Mouse (Mus musculus) forebrain, embryonic 16.5 days (tissue): Measurements from ENCODE around the gene Abl1. TPM values are rescaled to one million over a fixed set of nuclear protein-coding genes. Genes with fewer than 3 reads are reported as not detected.

ENCODE experiments used
- ATAC-seq: fragments of 200-750 bp; cut with Nextera tagmentation; 2 replicates; pipeline ENCODE4 v1.8.0; 2017; ENCODE audit warnings: mild to moderate bottlenecking, moderate library complexity
- H3K27ac ChIP-seq: fragments of 300-500 bp; sonication (generic); 2 replicates; pipeline ENCODE4 v1.5.1; 2014; ENCODE audit warnings: low read length, control low read depth
- H3K27me3 ChIP-seq: fragments of 300-500 bp; sonication (generic); replicated peaks from 2 replicates; pipeline ENCODE4 v1.6.1; 2014; ENCODE audit warnings: low read length; ENCODE audit not compliant: control insufficient read depth, insufficient read depth
- H3K36me3 ChIP-seq: fragments of 300-500 bp; sonication (generic); 2 replicates; pipeline ENCODE4 v1.6.1; 2014; ENCODE audit not compliant: control insufficient read depth, insufficient read depth
- H3K4me1 ChIP-seq: fragments of 300-500 bp; sonication (generic); replicated peaks from 2 replicates; pipeline ENCODE4 v1.6.1; 2014; ENCODE audit warnings: low read length; ENCODE audit not compliant: control insufficient read depth, insufficient read depth
- H3K4me2 ChIP-seq: fragments of 300-500 bp; sonication (generic); 2 replicates; pipeline ENCODE4 v1.6.1; 2014; ENCODE audit warnings: mild to moderate bottlenecking, low read length, control low read depth
- H3K4me3 ChIP-seq: fragments of 300-500 bp; sonication (generic); replicated peaks from 2 replicates; pipeline ENCODE4 v1.5.1; 2014; ENCODE audit warnings: mild to moderate bottlenecking, low read length, control low read depth
- H3K9ac ChIP-seq: fragments of 300-500 bp; sonication (generic); replicated peaks from 2 replicates; pipeline ENCODE4 v1.6.1; 2014; ENCODE audit warnings: low read depth, low read length, control low read depth
- H3K9me3 ChIP-seq: fragments of 300-500 bp; sonication (generic); 2 replicates; pipeline ENCODE4 v1.6.1; 2016; ENCODE audit warnings: low read length; ENCODE audit not compliant: control insufficient read depth
- WGBS: fragments of 180-500 bp; shearing (Covaris S2); extraction: QIAGEN DNeasy Blood & Tissue Kit; methylation state at CpG from one replicate; pipeline ENCODE4 v1.1.7; 2014; 5-methylcytosine and 5-hydroxymethylcytosine counted together
- polyA plus RNA-seq: library from polyadenylated mRNA; unstranded; fragments of >200 nt; fragmentation: Nextera tagmentation; extraction: Ambion mirVana; gene quantifications from 2 replicates; pipeline ENCODE4 v1.2.1, GENCODE M21; 2015

Gene Abl1
- polyA plus RNA-seq, 1 experiment from 2014 or later: 23.8 TPM

GRCm38 (mm10) chr2:31727576-31728277 is 39.6 kb downstream of the Abl1 start:
- Histone ChIP-seq H3K9ac (no peak overlapping the region), H3K4me3 (no peak overlapping the region), H3K4me1 (no peaks in the 10 kb centered on the region), H3K9me3 (no peaks in the 10 kb centered on the region), H3K27ac (no peak overlapping the region), H3K27me3 (no peaks in the 10 kb centered on the region), H3K4me2 (no peak overlapping the region), H3K36me3 (no peaks in the 10 kb centered on the region)
- ATAC-seq: no peak
- WGBS: 89% methylated on average over 9 of the region's 9 CpGs

- 91% methylated on average over 5 of the region's 5 CpGs for WGBS
- Histone ChIP-seq H3K4me2 (no peak overlapping the region), H3K9me3 (no peaks in the 10 kb centered on the region), H3K27ac (no peak overlapping the region), H3K9ac (no peak overlapping the region), H3K4me1 (no peaks in the 10 kb centered on the region), H3K36me3 (no peaks in the 10 kb centered on the region), H3K4me3 (no peak overlapping the region), H3K27me3 (no peaks in the 10 kb centered on the region)
- no peak for ATAC-seq
Measured at GRCm38 (mm10) chr2:31730640-31731039, 42.5 kb downstream of the Abl1 start.

GRCm38 (mm10) chr2:31732497-31732896 is 44.3 kb downstream of the Abl1 start:
- H3K9me3 ChIP-seq: no peaks in the 10 kb centered on the region
- no peak for ATAC-seq
- H3K4me1 ChIP-seq: no peaks in the 10 kb centered on the region
- no peak overlapping the region for H3K4me3 ChIP-seq
- H3K27me3 ChIP-seq: no peaks in the 10 kb centered on the region
- no peak overlapping the region for H3K9ac ChIP-seq
- no peak overlapping the region for H3K27ac ChIP-seq
- H3K4me2 ChIP-seq: no peak overlapping the region
- WGBS: 82% methylated on average over 3 of the region's 3 CpGs
- H3K36me3 ChIP-seq: no peaks in the 10 kb centered on the region

GRCm38 (mm10) chr2:31733558-31733957 is 45.4 kb downstream of the Abl1 start:
- H3K4me2 ChIP-seq: no peak overlapping the region
- no peak overlapping the region for H3K9ac ChIP-seq
- no peaks in the 10 kb centered on the region for H3K27me3 ChIP-seq
- ATAC-seq: no peak
- H3K4me3 ChIP-seq: no peak overlapping the region
- 79% methylated on average over 5 of the region's 5 CpGs for WGBS
- H3K9me3 ChIP-seq: no peaks in the 10 kb centered on the region
- H3K36me3 ChIP-seq: no peaks in the 10 kb centered on the region
- H3K27ac ChIP-seq: no peak overlapping the region
- H3K4me1 ChIP-seq: no peaks in the 10 kb centered on the region

GRCm38 (mm10) chr2:31739041-31739440 is 50.9 kb downstream of the Abl1 start:
- ATAC-seq: no peak
- Histone ChIP-seq H3K9ac (no peak overlapping the region), H3K4me3 (no peak overlapping the region), H3K27ac (no peak overlapping the region), H3K36me3 (no peaks in the 10 kb centered on the region), H3K9me3 (no peaks in the 10 kb centered on the region), H3K27me3 (no peaks in the 10 kb centered on the region), H3K4me2 (no peak overlapping the region), H3K4me1 (0 out of 2 replicates have a peak, but pooled peaks cover 2% of the 10 kb centered on the region)
- 71% methylated on average over 3 of the region's 3 CpGs for WGBS

GRCm38 (mm10) chr2:31741728-31742127 is 53.6 kb downstream of the Abl1 start:
- peaks cover 2% of the 10 kb centered on the region; the same call in 1 of the 2 replicates for H3K4me1 ChIP-seq
- no peak for ATAC-seq
- H3K27me3 ChIP-seq: no peaks in the 10 kb centered on the region
- WGBS: 45% methylated on average over 1 of the region's 1 CpGs
- H3K27ac ChIP-seq: no peak overlapping the region
- no peak overlapping the region for H3K9ac ChIP-seq
- no peaks in the 10 kb centered on the region for H3K9me3 ChIP-seq
- H3K4me2 ChIP-seq: no peak overlapping the region
- H3K36me3 ChIP-seq: no peaks in the 10 kb centered on the region
- H3K4me3 ChIP-seq: no peak overlapping the region

- H3K4me3 ChIP-seq: no peak overlapping the region
- WGBS: 48% methylated on average over 7 of the region's 7 CpGs
- H3K9me3 ChIP-seq: no peaks in the 10 kb centered on the region
- no peak overlapping the region for H3K27ac ChIP-seq
- H3K36me3 ChIP-seq: no peaks in the 10 kb centered on the region
- ATAC-seq: no peak
- no peak overlapping the region for H3K9ac ChIP-seq
- H3K4me2 ChIP-seq: no peak overlapping the region
- no peaks in the 10 kb centered on the region for H3K27me3 ChIP-seq
- peaks cover 2% of the 10 kb centered on the region; the same call in 1 of the 2 replicates for H3K4me1 ChIP-seq
Measured at GRCm38 (mm10) chr2:31742134-31742533, 54.0 kb downstream of the Abl1 start.

- H3K27me3 ChIP-seq: no peaks in the 10 kb centered on the region
- no peaks in the 10 kb centered on the region for H3K36me3 ChIP-seq
- H3K4me1 ChIP-seq: peaks cover 6% of the 10 kb centered on the region; the same call in 1 of the 2 replicates
- no peak overlapping the region for H3K27ac ChIP-seq
- no peak overlapping the region for H3K9ac ChIP-seq
- ATAC-seq: no peak
- H3K9me3 ChIP-seq: no peaks in the 10 kb centered on the region
- no peak overlapping the region for H3K4me3 ChIP-seq
- H3K4me2 ChIP-seq: no peak overlapping the region
Measured at GRCm38 (mm10) chr2:31745741-31746243, 57.6 kb downstream of the Abl1 start.

- WGBS: 58% methylated on average over 4 of the region's 4 CpGs
- ATAC-seq: no peak
Measured at GRCm38 (mm10) chr2:31746835-31747234, 58.7 kb downstream of the Abl1 start.

More at GRCm38 (mm10) chr2:31746835-31747234, 58.7 kb downstream of the Abl1 start:
- Histone ChIP-seq H3K36me3 (no peaks in the 10 kb centered on the region), H3K4me2 (no peak overlapping the region), H3K4me1 (peaks cover 6% of the 10 kb centered on the region; the same call in 1 of the 2 replicates), H3K4me3 (no peak overlapping the region), H3K9ac (no peak overlapping the region), H3K27me3 (no peaks in the 10 kb centered on the region), H3K27ac (no peak overlapping the region), H3K9me3 (no peaks in the 10 kb centered on the region)
